Mouse (Mus musculus) testis, adult 2 months (tissue): ENCODE measurements around the gene Ppp1r15a.

ENCODE experiments used
- CTCF ChIP-seq: fragments of 200-500 bp; IDR thresholded peaks from 2 replicates; pipeline ENCODE4 v1.5.1; 2012; ENCODE audit warnings: low read depth, mild to moderate bottlenecking, inconsistent platforms, low read length, moderate library complexity; ENCODE audit not compliant: control insufficient read depth, insufficient read depth, insufficient replicate concordance
- POLR2A ChIP-seq: fragments of 200-500 bp; IDR thresholded peaks from 2 replicates; pipeline ENCODE4 v1.6.1; 2012; ENCODE audit warnings: low read depth, mild to moderate bottlenecking, inconsistent platforms, low read length, moderate library complexity; ENCODE audit not compliant: control insufficient read depth

- no peak for TF ChIP-seq CTCF
- peak; percentile 20; the same call in 1 of the 2 replicates for TF ChIP-seq POLR2A
Observed at GRCm38 (mm10) chr7:45521728-45522184, 4.3 kb downstream of the Ppp1r15a start.
